Mouse (Mus musculus) right cerebral cortex, adult 2 months (tissue): ENCODE data around the gene Gphn.

Experiments used
- DNase-seq, 2 experiments: peaks; one replicate each; pipeline ENCODE4 v3.0.0; 2021 to 2022; ENCODE audit warnings: low spot score in 2 of 2

Gene Gphn

DNA sequence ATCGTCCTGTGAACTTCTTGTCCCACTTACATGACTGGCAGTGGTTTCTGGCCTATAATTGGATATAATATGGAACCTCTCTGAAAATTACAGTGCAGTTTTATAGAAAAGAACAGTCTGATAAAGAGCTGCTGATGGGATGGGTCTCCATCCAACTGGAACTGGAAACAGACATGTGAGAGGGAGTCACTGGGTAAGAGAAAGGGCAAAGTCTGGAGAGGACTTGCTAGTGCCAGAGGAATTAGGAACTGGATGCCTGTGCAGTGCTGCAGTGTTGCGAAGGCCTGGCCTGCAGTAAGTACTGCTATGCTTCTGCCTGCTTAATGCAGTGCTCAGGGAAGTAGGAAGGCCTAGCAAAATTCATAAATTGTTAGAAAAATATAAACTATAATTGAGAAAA is 467.1 kb downstream of the Gphn start:
- no peak for DNase-seq

DNA sequence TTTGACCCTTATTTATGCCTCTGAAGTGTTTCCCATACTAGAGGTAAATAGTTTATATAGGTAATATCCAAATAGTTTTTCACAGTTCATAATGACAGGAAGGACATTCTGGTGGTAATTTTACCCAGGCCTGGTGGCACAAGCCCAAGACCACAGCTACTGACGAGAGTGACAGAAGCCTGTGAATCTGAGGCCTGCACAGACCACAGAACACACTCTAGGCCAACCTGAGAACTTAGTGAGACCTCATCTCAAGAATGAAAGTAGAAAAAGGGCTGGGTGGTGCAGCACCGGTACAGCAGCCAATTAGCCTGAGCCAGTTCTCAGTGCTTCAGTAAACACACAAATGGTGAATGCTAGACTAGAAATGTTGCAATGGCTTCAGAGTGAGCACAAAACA is 491.6 kb downstream of the Gphn start:
- DNase-seq, result no peak

DNA sequence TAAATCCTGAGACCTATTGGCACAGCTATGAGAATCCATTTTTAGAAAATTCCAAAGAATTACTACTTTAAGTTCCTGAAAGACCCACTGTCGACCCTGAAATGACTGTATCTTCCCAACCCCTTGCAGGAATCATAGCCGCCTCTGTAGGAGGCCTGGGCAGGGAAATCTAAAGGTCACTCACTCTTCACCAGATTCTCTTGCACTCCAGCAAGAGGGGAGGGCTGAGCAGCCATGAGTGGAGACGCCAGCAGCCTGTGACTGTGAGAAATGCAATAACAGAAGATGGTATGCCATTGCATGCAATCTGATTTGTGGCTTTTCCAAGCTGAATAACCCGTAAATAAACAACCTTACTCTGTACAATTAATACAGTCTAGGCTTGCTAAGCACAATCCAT is 501.5 kb downstream of the Gphn start:
- no peak for DNase-seq
